ENCODE assay signal across 8 mouse cellular contexts in genomic region chr6:22122080-22122479, GRCm38 (mm10).
DNase-seq lines count a peak whose midpoint lies in the region; ATAC-seq and TF ChIP-seq lines count a peak whose summit lies in the region.

No protein-coding gene starts in this region.

- H3K4me2 ChIP-seq in embryonic facial prominence, embryonic 14.5 days (ENCODE audit: low read depth, low read length): no peak overlapping the region
- no peak overlapping the region for H3K4me2 ChIP-seq in hindbrain, postnatal 0 days (ENCODE audit: low read depth, low read length)
- H3K4me2 ChIP-seq in midbrain, postnatal 0 days (ENCODE audit: low read depth, low read length, poor library complexity, severe bottlenecking): no peak overlapping the region

- H3K4me1 ChIP-seq in embryonic facial prominence, embryonic 14.5 days (ENCODE audit: control insufficient read depth, insufficient read depth, low read length): no peaks in the 10 kb centered on the region
- H3K4me1 ChIP-seq in hindbrain, postnatal 0 days (ENCODE audit: insufficient read depth, low read length): no peaks in the 10 kb centered on the region
- no peaks in the 10 kb centered on the region for H3K4me1 ChIP-seq in midbrain, postnatal 0 days (ENCODE audit: insufficient read depth, low read length)

- peak; percentile 42 for DNase-seq in heart, adult 8-10 months (ENCODE audit: low spot score)
- no peak for DNase-seq in heart, postnatal 25 days (ENCODE audit: low spot score)
- peak; percentile 13 to 46 for DNase-seq in adrenal gland, postnatal 36 days
- DNase-seq in embryonic facial prominence, embryonic 14.5 days (ENCODE audit: low spot score): peak; percentile 91
- DNase-seq in hindbrain, postnatal 0 days (ENCODE audit: low spot score): peak; percentile 92
- DNase-seq in left cerebral cortex, adult 8-10 months (ENCODE audit: low spot score in 2 of 2): peak; percentile 18 to 24
- DNase-seq in midbrain, postnatal 0 days (ENCODE audit: low spot score): peak; percentile 92
- peak; percentile 28 for DNase-seq in thymus, postnatal 25 days

- H3K4me3 ChIP-seq in embryonic facial prominence, embryonic 14.5 days (ENCODE audit: low read depth, low read length): no peak overlapping the region
- no peak overlapping the region for H3K4me3 ChIP-seq in hindbrain, postnatal 0 days (ENCODE audit: low read length)
- H3K4me3 ChIP-seq in midbrain, postnatal 0 days (ENCODE audit: low read depth, low read length): no peak overlapping the region

- no peaks in the 10 kb centered on the region for H3K9me3 ChIP-seq in embryonic facial prominence, embryonic 14.5 days (ENCODE audit: control insufficient read depth, low read length)
- no peaks in the 10 kb centered on the region for H3K9me3 ChIP-seq in hindbrain, postnatal 0 days (ENCODE audit: low read length)
- H3K9me3 ChIP-seq in midbrain, postnatal 0 days (ENCODE audit: low read length): no peaks in the 10 kb centered on the region

- 0 out of 2 replicates have a peak, but pooled peaks have one; percentile 60 for ATAC-seq in embryonic facial prominence, embryonic 14.5 days (ENCODE audit: low read depth)
- ATAC-seq in hindbrain, postnatal 0 days: peak; percentile 81
- peak; percentile 77 for ATAC-seq in midbrain, postnatal 0 days (ENCODE audit: low FRiP score)

- WGBS in embryonic facial prominence, embryonic 14.5 days: 47% methylated on average over 12 of the region's 12 CpGs
- 34% methylated on average over 12 of the region's 12 CpGs for WGBS in hindbrain, postnatal 0 days
- 35% methylated on average over 12 of the region's 12 CpGs for WGBS in midbrain, postnatal 0 days

- TF ChIP-seq CTCF in hindbrain, postnatal 0 days (IDR thresholded peaks at IDR 0.05; ENCODE audit: low read depth): peak; percentile 84
- peak; percentile 89 for TF ChIP-seq CTCF in midbrain, postnatal 0 days (IDR thresholded peaks at IDR 0.05)

- H3K9ac ChIP-seq in embryonic facial prominence, embryonic 14.5 days (ENCODE audit: low read depth, low read length): no peak overlapping the region
- H3K9ac ChIP-seq in hindbrain, postnatal 0 days (replicated peaks; ENCODE audit: low read length): no peak overlapping the region
- no peak overlapping the region for H3K9ac ChIP-seq in midbrain, postnatal 0 days (replicated peaks; ENCODE audit: low read length, poor library complexity, severe bottlenecking)

- peaks cover 4% of the 10 kb centered on the region; the same call in 1 of the 2 replicates for H3K36me3 ChIP-seq in embryonic facial prominence, embryonic 14.5 days (ENCODE audit: control insufficient read depth, insufficient read depth, low read length)
- no peaks in the 10 kb centered on the region for H3K36me3 ChIP-seq in hindbrain, postnatal 0 days (ENCODE audit: insufficient read depth, low read length)
- no peaks in the 10 kb centered on the region for H3K36me3 ChIP-seq in midbrain, postnatal 0 days (ENCODE audit: insufficient read depth, low read length)

- H3K27ac ChIP-seq in embryonic facial prominence, embryonic 14.5 days (replicated peaks; ENCODE audit: low read depth, low read length): no peak overlapping the region
- H3K27ac ChIP-seq in hindbrain, postnatal 0 days: no peak overlapping the region
- no peak overlapping the region for H3K27ac ChIP-seq in midbrain, postnatal 0 days (ENCODE audit: low read depth, low read length)

- H3K27me3 ChIP-seq in embryonic facial prominence, embryonic 14.5 days (replicated peaks; ENCODE audit: control insufficient read depth, insufficient read depth, low read length): no peaks in the 10 kb centered on the region
- no peaks in the 10 kb centered on the region for H3K27me3 ChIP-seq in hindbrain, postnatal 0 days (ENCODE audit: insufficient read depth, low read length)
- no peaks in the 10 kb centered on the region for H3K27me3 ChIP-seq in midbrain, postnatal 0 days (ENCODE audit: insufficient read depth, low read length)

- intact Hi-C loops in heart, postnatal 25 days (cut with DNase I): loop anchor here (5.0 to 10.0 kb wide), 3 partner anchors 190 to 863 kb away; no protein-coding TSS in a partner anchor
